Mouse (Mus musculus) cerebellum, adult (tissue): Measurements from ENCODE around the gene Lingo1.

Experiments
- ATAC-seq: cut with Nextera tagmentation; 2 replicates; pipeline ENCODE4 v1.9.2; 2017; ENCODE audit warnings: mild to moderate bottlenecking, moderate library complexity, mixed read lengths; ENCODE audit not compliant: insufficient number of reproducible peaks, low FRiP score, low TSS enrichment

The Lingo1 gene

DNA sequence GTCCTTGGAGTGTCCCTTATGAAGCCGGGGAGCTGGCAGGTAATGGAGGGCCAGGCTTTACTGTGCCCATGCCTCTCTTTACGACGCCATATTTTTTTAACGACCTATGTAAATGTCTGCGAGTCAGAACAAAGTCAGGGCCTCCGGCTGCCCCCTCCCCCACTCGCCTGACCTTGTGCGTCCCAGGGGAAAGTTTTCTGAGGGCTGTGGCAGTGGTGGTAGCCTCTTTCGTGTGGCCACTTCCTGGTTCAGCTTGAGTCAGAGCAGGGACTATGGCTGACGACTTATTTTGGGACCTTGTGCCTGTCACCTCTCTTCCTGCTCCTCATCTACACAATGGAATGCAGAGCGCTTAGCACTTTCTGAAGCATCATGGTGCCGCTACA is 183.5 kb downstream of the Lingo1 start:
- no peak for ATAC-seq

DNA sequence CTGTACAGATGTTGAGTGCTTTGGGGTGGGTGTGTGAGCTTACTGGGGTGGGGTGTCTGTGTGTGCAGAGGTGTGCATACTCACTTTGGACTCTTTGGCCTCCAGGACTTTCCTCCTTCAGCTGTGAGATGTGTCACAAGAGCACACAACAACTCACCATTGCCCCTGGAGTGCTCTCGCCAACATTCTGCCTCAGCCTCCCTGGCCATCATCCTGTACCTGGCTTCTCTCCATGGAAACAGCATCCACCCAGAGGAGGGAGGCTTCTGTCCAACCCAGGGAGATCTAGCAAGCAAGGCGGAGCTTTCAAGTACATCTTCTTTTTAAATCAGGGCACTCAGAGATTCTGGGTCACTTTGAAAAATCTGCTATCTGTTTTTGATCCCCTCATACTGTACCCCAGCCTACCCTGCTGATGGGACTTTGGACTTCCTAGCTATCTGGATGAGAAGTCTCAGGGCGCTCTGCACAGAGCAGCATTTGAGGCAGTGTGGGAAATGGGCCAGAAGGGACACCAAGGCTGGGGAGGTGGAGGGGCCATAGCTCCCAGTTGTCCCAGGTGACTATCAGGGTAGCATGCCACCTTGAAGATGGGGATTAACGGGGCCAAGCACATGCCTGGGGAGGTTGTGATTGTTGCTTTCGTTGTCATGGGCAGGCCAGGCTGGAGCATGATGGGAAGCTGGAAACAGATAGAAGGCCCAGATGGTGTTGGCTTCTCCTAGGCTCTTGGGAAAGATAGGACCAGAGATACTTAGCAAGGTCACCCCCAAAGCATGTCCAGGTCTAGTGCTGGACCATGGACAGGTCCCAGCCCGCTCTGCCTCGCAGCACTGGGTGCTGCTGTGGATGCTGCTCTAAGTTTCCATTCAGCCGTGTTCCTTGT is 184.1 kb downstream of the Lingo1 start:
- no peak for ATAC-seq

DNA sequence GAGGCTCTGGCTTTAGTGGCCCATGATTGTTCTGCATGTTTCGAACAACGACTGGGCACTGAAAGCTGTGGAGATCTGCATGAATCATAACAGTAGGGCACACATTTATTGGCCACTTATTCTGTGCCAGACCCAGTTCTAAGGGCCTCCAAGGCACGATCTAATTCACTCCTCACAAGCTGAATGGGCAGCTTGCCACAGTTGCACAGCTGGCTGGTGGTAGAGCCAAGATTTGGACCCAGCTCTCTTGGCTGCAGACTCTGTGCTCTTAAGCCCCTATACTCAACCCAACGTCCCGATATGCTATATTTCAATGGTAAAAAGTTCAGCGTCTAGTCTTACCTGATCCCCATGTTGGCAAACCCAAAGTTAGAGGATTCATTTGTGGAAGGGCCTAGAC is 185.3 kb downstream of the Lingo1 start:
- ATAC-seq = no peak

DNA sequence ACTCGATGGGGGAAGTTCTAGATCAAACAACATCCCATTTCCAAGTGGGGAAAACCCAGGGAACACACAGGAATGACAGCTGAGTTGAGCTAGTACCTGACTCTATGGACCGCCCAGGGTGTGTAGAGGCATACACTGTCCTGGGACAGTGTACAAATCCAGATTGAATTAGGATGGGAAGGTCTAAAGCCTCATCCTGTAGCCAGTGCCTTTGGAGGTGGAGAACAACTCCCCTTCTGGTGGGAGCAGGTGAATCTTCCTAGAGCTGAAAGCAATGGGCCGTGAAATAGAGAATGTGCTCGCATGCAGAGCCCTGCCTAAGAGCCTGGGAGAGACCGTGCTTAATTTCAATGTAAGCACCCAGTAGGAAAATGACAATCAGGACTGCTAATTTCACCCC is 185.8 kb downstream of the Lingo1 start:
- no peak for ATAC-seq

DNA sequence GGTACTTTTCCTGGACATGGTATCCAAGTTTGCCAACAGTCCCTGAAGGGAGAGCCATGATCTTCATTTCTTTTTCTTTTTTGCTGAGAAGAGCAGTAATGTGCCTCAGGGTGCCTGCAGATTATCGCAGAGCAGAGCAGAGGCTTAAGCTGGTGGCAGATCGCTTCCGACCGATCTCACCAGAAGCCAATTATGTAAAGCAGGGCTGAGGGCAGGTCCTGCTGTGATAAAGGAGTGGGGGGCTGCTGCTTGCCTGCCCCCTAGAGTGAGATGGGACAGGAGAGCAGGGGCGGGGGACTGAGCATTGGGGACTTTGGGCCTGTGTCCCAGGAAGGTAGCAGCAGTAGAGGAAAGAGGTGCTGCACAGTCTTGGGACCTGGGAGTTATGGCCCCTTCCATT is 186.8 kb downstream of the Lingo1 start:
- ATAC-seq = no peak

DNA sequence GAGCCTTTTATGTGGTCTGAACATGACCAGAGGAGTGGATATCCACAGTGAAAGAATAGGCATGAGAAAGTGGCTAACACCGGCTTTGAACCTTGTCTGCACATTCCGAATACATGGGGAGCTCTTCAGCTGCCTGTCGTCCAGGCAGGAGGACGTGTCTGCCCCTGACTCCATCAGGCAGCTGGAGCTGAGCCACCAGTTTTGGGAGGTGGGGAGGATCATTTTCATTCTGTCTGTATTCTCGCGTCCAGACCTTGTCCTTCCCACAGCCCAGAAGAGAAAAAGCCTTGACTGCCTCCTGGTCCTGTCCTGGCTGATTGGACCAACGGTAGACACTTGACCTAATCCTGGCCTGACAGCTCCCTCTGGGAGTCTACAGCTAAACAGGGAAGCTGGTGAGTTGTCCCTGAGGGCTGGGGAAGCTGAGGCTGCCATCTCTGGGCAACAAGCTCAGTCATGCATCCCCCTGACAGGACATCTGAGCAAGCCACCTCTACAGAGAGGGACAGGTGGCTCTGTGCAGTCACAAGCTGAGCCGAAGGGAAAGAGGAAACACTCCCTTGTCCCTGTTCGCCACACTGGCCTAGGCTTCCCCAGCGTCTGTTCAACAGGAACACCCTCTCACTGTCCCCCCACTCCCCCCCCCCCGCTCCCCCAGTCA is 187.4 kb downstream of the Lingo1 start:
- no peak for ATAC-seq

DNA sequence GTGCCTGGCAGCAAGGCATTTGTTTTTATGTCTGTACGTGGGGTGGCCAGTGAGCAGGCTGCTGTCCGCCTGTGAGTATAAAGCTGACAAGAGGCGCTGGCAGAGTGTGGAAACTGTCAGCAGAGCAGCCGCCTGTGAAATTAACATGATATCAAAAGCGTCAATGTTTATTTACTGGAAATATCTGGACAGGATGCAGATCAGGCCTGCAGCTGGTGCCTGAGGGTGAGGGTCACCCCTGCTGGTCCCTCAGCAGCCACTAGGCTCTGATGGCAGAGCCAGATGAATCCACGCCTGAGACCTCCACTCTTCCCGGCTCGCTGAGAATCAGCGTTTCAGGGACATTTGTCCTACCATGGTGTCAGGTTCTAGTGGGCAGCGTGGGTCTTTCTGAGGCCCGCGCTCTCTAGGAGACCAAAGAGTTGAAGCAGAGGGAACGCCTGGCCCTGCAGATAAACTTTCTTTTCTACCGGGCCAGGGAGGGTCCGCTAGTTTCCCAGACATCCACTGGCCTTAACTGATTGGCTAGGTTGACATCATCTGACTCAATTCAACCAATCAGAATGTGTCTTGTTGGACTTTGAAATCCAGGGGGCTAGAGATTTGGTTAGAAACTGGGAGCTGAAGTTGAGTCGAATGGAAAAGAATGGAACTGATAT is 190.1 kb downstream of the Lingo1 start:
- no peak for ATAC-seq

DNA sequence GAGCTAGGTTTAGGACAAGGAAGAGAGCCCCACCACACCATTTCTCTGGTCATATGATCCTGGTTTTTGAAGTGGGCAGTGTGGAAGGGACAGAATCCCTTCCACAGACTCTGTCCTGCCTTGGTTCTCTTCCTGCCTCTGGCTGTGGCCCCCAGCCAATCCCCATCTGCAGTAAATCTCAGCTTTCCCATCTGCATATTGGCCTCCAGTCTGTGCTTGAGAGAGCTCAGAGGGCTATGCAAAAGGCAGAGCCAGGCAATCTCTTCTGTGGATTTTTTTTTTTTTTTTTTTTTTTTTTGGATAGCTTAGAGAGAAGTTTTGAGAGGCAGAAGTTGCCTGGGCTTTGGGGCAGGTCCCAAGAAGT is 190.8 kb downstream of the Lingo1 start:
- no peak for ATAC-seq

DNA sequence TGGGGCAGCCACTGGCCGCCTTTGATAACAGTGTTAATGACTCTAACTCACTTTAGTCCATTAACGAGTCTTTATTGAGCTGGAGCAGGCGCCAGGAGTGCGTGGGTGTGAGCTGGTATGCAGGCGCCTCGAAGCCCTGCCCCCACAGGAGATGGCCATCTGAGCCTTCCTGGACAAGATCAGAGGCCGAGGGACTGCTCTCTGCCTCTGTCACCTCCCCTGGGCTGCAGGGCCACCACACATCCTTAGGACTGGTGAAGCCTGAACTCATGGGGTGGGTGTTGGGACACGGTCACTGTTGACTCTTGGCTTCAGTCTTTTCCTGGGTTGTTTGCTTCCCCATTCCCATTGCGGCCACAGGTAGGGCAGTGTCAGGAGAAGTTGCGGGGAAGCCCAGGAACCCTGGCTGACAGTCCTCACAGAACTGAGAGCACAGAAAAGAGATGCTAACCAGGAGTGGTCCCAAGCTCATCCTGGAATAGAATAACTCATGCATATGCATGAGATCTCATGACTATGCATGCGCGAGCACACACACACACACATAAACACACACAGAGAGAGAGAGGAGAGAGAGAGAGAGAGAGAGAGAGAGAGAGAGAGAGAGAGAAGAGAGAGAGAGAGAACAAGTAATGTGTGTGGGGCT is 191.3 kb downstream of the Lingo1 start:
- no peak for ATAC-seq

DNA sequence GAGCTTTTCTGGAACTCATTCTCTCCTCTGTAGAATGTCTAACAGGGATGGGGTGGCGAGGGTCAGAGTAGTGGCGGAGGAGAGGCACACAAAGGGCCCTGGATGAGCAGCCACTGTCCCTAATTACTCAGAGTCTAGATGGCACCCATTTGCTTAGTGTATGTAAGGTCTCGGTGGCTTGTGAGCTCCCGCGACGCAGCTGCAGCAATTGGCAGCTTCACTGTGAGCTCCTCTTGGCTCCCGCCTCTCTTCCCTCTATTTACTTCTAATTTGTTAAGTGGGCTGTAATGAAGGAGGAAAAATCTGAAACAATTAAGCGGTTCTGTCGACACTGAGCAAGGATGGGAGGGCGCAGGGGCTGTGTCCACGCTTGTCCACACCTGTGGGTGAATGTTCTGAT is 195.6 kb downstream of the Lingo1 start:
- no peak for ATAC-seq

DNA sequence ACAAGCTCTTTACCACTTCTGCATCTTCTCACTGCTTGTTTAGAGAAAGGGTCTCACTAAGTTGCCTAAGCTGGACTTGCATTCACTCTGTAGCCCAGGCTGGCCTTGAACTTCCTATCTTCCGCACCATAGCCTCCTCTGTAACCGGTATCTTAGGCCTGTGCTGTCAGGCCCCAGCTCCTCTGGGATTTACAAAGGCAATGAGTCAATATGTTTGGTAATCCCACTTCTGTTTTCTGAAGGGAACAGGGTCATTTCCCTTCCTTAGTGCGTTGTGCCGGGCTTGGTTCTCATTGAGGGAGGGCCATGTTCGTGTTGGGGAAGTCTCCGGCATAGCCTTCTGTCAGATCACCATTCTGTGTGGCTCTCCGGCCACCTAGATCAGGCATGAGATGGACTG is 203.6 kb downstream of the Lingo1 start:
- no peak for ATAC-seq

DNA sequence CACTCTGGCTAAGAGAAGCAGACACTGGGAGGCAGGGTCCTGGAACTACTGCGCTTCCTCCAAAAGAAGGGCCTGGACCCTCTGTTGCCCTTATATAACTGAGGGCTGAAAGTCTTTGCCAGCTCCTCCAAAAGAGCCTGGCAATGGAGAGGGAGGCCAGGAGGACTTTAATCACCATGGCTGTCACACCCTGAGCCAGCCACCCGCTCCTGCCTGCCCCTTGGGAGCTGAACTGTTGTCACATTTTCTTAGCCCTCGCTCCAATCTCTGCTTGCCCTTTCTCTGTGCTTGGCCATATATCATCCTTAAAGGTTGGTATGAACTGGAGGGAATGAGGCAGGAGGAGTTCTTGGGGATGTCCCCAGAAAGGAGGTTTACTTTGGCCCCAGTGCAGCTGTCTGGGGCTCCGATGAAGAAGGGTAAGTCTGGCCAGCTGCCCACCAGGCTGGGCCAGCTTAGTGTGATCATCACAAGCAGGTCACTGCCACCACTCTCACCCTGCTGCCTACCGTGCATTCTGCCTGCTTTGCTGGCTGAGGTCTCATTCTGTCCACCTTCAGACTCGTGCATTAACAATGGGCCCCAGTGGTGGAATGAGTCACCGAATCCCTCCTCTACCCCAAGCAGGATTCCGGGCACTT is 204.9 kb downstream of the Lingo1 start:
- ATAC-seq = no peak

DNA sequence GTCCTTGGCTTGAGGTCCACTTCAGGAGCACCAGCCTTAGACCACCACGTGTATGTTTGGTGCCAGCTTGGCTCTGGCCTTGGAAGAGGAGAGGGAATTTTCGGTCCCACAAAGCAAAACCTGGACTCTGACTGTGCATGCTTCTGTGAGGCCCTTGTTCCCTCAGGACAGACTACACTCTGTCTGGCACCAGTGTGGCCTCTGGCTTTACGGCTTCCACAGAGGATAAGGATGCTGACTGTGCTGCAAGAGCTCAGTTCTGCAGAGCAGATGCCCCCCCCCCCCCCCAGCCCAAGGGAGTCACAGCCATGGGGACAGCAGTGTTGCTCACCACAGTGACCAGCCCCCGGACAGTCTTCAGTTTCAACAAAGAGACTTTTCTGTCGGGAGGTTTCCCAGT is 206.5 kb downstream of the Lingo1 start:
- ATAC-seq = no peak

DNA sequence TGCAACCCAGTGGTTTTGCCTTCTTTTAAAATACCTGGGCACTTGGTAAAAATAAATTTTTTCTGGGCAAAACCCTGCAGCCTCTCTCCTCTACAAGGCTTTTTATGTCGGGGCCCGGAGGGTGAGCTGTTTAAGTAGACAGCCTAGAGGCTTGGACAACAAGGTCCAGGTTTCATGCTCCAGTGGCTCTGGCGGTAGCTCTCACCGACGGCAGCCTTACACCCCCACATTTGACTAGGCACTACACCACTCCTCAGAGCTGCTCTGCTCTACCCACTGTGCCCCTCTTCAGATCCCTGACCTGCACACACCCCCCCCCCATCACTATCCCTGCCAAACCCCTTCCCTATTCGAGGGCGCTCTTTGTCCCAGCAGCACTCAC is 212.2 kb downstream of the Lingo1 start:
- ATAC-seq = no peak

DNA sequence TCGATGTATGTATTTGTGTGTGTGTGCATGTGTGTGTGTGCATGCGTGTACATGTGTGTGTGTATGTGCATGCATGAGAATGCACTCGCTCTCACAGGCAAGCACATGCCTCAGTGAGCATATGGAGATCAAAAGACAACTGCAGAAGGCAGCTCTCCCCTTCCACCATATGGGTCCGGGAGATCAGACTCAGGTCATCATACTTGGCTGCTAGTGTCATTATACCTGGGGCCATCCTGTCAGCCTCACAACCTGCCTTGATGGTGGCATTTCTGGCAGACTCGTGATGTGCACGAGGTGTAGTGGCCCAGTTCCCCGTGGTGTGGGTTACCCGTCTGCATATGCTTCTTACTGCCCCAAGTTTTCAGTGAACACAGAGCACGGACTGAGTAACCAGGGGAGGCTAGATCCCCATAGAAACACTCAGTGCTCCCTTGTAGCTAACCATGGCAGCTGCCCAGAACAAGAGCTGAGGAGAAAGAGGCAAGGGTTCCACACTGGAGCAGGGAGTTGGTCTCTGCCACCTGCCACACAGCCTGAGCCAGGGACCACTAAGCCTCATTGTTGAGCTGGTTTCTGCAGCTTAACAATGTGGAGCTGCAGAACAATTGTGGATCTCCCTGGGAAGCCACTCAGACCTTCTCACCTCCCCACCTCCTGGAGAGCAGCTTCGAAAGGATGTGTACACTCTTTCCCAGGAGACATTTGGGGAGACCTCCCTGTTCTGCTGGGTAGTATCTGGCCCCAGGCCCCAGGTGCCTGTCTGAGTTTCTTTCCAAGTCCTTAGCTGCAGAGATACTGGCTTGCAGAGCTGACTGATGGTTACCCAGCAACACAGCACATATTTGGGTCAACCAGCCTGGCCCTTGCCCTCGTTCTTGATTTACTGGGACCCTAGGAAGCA is 212.9 kb downstream of the Lingo1 start:
- ATAC-seq = no peak; the same call in 1 of the 2 replicates

DNA sequence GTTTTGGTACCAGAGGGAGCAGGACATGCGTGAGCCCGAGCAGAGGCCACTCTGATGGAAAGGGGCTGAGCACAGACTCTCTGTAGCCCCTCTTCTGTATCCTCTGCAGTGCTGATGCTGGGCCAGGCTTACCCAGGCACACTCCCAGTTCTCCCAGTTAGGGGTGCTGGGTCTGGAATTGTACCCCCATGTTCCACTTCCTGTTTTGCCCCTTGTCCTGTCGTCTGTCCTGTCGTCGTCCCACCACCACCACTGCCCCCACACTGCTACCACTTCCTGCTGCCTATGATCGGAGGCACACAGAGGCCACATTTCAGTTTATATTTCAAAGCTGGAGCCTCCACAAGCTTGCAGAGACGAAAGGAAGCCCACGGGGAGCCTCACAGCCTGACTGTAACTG is 213.6 kb downstream of the Lingo1 start:
- no peak for ATAC-seq

DNA sequence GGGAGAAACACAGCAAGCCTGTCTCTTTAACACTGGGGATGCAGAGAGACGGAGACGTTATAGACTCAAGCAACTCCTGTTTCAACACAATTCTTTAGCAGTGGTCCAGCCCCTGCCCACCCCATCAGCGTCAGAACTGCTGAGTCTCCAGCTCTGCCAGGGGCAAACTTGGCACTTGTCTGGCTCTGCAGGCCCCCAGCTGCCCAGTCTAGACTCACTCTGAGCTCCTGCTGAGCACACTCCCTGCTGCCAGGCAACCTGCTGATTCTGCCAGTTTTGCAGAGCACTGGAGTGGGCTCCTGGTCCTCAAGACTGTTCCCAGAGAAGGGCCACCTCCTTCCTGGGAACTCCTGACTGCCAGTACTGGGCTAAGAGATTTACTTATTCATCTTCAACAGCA is 214.6 kb downstream of the Lingo1 start:
- ATAC-seq = no peak

DNA sequence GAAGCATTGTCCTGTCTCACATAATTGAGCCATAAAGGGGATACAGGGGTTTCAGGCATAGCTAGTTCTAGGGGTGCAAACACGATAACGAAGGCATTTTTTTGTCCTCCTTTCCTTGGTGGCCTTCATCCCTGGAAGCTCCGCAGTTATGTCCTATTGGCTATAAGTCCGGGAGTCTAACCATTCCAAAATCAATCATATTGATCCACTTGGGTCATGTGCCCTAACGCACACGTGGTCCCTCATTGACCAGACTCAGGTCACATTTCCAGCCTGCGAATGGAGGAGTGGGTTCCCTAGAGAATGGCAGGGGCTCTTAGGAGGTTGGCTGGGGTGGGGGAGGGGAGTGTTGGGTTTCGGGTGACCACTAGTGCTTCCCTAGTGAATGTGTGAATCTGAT is 215.3 kb downstream of the Lingo1 start:
- no peak for ATAC-seq

DNA sequence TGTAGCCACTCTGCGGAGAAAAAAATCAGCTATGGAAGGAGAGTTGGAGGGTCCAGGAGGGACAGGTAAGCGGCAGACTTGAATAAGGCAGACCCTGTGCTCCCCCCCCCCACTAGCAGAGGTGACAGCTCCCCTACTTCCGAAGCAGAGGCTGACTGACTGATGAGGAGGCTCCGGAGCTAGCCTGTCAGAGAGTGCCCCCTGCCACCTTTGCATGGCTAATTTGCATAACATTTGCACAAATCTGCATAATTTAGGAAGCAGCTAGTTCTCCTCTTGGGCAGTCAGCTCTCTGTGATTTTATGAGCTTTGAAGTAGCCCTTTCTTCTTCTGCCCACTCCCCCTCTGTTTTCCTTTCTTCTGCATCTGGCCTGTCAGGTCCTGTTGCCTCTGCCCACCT is 216.2 kb downstream of the Lingo1 start:
- ATAC-seq = no peak

DNA sequence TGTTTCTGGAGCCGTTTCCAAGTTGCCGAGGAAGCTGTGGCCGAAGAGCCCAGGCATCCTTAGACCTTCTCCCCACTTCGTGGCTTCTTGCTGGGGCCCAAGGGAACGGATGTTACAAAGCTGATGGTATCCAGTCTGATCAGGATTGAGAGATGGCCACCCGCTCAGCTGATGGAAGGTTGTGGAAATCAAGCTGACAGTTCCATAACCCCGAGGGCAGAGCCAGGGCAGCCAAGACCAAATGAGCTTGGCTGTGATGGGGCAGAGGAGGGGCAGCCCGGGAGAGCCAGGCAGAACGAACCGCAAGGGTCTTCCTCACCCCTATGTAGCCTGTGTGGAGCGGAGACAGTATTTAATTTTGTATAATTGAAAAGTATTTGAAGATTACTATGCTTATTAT is 218.9 kb downstream of the Lingo1 start:
- no peak for ATAC-seq
